Mouse (Mus musculus) C2C12 (cell line): Measurements from ENCODE around the gene Spred2.

ENCODE experiments used
- CEBPB ChIP-seq: IDR thresholded peaks from one replicate; pipeline ENCODE4 v1.6.1; 2011; ENCODE audit warnings: low read depth, mild to moderate bottlenecking, control low read depth, moderate library complexity
- CTCF ChIP-seq: IDR thresholded peaks from one replicate; pipeline ENCODE4 v1.5.1; 2011; ENCODE audit not compliant: control insufficient read depth, insufficient read depth, insufficient read length
- MAX ChIP-seq: IDR thresholded peaks from one replicate; pipeline ENCODE4 v1.6.1; 2011; ENCODE audit warnings: mild to moderate bottlenecking, control low read depth
- MYOD1 ChIP-seq: IDR thresholded peaks from one replicate; pipeline ENCODE4 v1.6.1; 2011; ENCODE audit warnings: low read depth; ENCODE audit not compliant: control insufficient read depth, insufficient read length

GRCm38 (mm10) chr11:19943753-19944152, 19.6 kb downstream of the Spred2 start:
- no peak for TF ChIP-seq MYOD1
- no peak for TF ChIP-seq CTCF
- TF ChIP-seq MAX: no peak
- no peak for TF ChIP-seq CEBPB
